Mouse (Mus musculus): Measurements from ENCODE around the gene Sipa1l3. TPM values are rescaled to one million over a fixed set of nuclear protein-coding genes. Genes with fewer than 3 reads are reported as not detected.

Sipa1l3 gene
- total RNA-seq, 2 experiments from 2014 or later, result 17.8 to 20.2 TPM

DNA sequence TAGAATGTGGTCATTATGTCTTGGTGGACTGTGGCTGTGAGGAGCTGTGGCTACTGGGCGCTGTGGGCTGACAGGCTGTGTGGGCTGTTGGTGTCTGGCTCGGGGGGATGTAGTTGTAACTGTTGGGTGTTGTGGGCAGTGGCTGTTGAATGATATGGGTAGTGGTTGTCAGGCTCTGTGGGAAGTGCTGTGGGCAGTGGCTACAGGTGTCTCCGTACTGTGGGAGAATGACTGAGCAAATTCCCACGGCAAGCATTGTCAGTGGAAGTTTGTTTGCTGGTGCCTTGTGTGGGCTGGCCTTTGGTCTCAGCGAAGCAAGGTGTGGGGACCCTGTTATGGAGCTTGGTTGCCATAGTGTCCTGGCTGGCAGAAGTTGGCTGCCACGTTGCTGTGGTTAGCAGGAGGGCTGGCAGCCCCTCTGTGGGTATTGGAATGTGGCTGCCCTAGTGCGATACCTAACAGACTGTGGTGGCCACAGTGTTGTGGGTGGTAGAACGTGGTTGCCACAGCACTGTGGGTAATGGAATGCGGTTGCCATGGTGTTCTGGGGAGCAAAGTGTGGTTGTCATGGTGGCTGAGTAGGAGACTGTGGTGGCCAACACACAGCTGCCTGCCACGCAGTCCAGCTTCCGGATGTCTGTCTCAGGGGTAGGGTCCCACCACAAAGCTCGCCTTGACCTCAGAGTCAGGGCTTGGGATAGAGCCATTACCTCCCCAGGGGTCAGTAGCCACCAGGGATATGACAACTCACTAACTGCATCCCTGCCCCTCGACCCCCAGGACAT lies 203.4 kb downstream of the Sipa1l3 start:
- intact Hi-C loops (cut with DNase I), result loop anchor here (5.0 kb wide), 1 partner anchor 47 kb away; no protein-coding TSS in a partner anchor
- no peak for DNase-seq

DNA sequence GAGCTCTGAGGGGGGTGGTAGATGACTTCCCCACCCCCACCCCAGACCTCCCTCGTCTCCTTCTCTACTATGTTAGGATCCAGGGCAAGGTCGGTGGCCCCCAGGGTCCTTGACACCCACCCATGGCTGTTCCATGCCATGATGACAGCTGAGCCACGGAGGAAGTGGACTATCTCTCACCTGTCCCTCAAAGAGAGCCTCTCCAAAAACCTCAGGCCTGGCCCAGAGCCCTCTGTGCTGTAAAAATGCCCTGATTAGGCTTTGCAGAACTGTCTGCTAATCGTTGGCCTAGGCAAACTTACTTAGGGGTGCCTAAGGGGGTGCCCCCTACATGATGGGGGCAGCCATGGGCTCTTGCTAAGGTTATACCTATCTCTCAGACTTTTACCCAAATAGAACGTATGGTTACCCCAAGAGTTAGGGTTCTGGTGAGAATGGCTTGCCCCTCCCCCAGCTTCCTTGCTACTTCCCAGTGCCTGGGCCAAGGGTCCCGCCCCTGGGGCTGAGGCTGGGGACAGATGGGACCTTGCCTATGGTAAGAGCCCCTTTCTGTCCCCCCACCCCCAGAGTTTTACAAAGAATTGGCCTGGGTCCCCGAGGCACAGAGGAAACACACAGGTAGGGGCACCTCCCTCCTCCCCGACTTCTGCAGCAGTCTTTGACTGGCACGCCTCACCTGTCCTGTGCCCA lies 204.7 kb downstream of the Sipa1l3 start:
- DNase-seq, result no peak
- intact Hi-C loops (cut with DNase I), result loop anchor here (5.0 kb wide), 1 partner anchor 49 kb away; no protein-coding TSS in a partner anchor

DNA sequence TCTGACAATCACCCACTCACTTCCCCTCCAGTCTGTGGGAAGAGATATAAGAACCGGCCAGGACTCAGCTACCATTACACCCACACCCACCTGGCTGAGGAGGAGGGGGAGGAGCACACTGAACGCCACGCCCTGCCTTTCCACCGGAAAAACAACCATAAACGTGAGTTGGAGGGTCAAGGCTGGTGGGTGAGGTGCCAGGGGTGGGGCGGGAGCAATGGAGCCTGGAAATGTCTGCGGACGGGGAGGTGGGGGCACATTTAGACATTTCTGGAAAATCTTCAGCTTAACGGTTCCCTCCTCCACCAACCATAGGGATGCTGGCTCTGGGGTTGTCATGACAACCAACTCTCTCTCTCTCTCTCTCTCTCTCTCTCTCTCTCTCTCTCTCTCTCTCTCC lies 205.4 kb downstream of the Sipa1l3 start:
- DNase-seq, result no peak
- intact Hi-C loops (cut with DNase I), result loop anchor here (5.0 kb wide), 1 partner anchor 49 kb away; no protein-coding TSS in a partner anchor

- intact Hi-C loops (cut with DNase I), result loop anchor here (2.0 to 5.0 kb wide), 2 partner anchors 53 to 213 kb away; no protein-coding TSS in a partner anchor
- DNase-seq, result no peak
These were observed 208.7 kb downstream of the Sipa1l3 start for GRCm38 (mm10) chr7:29309749-29310148.

DNA sequence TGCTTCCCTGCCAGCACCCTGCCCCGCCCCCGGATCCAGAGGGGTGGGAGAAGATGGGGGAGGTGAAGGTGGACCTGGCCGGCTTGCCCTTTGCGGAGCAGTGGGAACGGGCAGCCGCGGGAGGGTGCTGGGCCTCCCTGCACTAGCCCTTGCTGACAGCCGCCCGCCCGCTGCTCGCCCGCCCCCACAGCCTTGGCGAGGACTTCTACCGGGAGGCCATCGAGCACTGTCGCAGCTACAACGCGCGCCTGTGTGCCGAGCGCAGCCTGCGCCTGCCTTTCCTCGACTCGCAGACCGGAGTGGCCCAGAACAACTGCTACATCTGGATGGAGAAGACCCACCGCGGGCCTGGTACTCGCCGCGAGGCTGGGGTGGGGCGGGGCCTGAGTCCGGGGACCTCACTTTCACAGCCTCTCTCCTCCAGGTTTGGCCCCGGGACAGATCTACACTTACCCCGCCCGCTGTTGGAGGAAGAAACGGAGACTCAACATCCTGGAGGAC lies 209.2 kb downstream of the Sipa1l3 start:
- peak in 1 of 2 experiments; percentile 46 for DNase-seq

GRCm38 (mm10) chr7:29307350-29308104 lies 210.9 kb downstream of the Sipa1l3 start:
- DNase-seq, result peak; percentile 94 to 95
- intact Hi-C loops (cut with DNase I), result loop anchor here (2.0 kb wide), 1 partner anchor 215 kb away; no protein-coding TSS in a partner anchor

More for the DNA sequence above, 209.2 kb downstream of the Sipa1l3 start:
- intact Hi-C loops (cut with DNase I), result loop anchor here (2.0 kb wide), 1 partner anchor 214 kb away; no protein-coding TSS in a partner anchor

DNA sequence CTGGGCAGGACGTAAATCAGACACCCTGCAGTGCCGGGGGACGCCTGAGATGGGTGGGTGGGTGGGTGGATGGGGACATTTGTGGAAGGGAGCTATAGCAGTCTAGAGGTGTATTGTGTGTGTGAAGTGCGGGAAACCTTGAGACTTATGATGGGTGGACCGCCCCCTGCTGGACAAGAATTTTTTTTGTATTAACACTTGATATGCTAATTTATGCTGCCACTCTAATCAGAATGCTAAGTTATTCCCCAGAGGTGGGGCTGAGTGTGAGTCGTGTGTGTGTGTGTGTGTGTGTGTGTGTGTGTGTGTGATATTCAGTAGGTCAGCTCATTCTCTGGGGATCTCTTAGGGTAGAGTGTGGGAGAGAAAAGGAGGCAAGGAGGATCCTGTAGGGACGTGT lies 211.8 kb downstream of the Sipa1l3 start:
- intact Hi-C loops (cut with DNase I), result no loop called here
- peak in 1 of 2 experiments; percentile 63 for DNase-seq

- intact Hi-C loops (cut with DNase I), result no loop called here
- no peak for DNase-seq
These were observed 212.3 kb downstream of the Sipa1l3 start for GRCm38 (mm10) chr7:29306108-29306507.

DNA sequence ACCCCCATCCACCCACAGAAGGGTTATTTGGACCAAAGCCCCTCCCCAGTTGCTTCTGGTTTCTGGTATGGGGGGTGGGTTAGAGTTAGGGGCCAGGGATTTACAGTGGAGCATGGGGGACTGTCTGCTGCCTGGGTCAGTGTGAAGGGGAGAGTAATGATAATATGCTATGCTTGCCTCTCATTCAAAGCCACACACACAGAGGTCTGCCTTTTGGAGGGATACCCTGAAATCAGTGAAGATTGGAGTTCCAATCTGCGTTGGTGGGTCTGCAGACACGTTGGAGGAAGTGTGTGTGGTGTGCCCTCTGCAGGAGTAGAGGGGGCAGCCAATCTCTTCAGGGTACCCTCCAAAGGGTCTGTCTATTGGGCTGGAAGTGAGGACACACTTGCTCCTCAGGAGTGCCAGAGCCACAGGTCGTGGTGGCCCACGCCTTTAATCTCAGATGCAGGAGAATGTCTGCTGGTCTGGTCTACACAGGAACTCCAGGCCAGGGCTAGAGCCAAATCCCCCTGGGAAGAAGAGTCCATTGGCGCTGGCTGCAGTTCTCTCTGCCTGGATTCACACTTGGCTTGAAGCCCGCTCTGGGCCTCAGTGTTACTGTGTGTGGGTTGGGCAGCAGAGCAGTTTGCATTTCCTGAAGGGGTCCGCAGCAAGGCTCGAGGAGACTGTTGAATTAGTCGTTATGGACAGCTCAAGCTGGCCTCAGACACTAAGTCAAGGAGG lies 213.0 kb downstream of the Sipa1l3 start:
- intact Hi-C loops (cut with DNase I), result no loop called here
- no peak for DNase-seq

DNA sequence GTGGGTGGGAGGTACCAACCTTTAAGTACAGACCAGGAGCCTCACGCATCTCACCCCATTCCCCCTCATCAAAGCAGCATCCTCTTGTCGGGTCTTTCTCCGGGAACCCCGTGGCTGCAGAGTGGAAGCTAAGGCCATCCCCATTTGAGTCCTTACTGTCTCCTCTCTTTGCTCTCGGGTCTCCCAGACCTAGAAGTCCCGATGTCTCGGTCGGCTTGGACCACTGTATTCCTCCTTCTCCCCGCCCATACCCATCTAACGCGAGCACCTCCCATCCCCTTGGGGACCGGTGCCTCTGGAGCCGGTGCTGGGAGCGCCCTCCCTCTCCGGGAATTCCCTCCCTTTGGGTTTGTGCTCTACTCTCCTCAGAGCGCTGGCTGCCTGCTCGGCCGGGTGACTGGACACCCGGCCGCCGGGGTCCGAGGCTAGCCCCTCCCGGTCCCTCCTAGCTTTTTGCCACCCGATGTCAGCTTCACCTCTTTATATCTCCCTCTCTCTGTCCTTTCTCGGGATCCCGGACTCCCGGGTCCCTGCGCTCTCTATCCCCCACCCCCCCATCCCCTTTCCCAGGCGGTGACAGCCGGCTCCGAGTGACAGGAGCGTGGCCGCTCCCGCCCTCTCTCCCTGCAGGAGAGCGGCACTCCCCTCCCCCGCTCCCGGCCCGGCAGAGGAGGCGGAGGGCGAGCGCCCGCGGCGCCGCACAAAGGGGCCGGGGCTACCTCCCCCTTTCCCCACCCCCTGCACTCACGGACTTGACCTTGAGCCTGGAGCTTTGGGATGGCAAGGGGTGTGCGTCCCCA lies 213.8 kb downstream of the Sipa1l3 start:
- intact Hi-C loops (cut with DNase I), result no loop called here
- no peak for DNase-seq

DNA sequence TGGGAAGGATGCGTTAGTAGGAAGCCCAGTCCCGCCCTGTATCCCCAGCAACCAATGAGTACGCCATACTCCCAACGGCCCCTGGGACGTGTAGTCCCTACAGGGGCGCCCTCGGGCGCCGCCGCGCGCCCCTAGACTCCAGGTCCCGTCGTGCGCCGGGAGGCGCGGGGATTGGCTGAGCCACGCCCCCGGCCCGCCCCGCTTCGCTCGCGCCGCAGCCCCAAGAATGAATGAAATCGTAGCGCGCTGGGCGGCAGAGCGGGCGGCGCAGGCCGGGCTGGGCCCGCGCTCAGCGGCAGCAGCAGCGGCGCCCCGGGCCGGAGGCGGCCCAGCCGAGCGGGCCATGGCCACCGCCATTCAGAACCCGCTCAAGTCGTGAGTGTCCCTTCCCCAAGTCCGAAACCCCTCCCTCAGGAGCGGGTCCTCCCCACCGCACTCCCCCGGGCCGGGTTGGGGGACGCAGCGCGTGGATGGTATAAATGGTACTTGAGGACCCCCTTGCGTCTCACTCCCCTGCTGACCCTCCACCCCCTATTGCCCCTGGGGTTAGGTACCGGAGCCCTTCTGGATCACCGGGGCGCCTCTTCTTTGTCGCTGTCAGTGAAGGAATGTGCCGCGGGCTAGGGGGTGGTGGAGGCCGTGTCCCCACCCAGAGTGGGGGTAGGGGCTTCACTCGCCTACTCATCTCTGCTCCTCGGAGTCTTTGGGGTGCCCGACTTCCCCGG lies 214.5 kb downstream of the Sipa1l3 start, which contains the start of gene Dpf1:
Dpf1 (plus strand) TSS at position 214 of the 725 bp plus-strand sequence.
- peak; percentile 81 to 83 for DNase-seq
- intact Hi-C loops (cut with DNase I), result no loop called here

GRCm38 (mm10) chr7:29302641-29303040 lies 215.8 kb downstream of the Sipa1l3 start:
- intact Hi-C loops (cut with DNase I), result no loop called here
- DNase-seq, result no peak

GRCm38 (mm10) chr7:29301127-29301566 lies 217.3 kb downstream of the Sipa1l3 start:
- intact Hi-C loops (cut with DNase I), result loop anchor here (2.0 kb wide), 2 partner anchors 172 to 250 kb away; no protein-coding TSS in a partner anchor
- DNase-seq, result peak; percentile 79 to 87

- peak; percentile 77 to 87 for DNase-seq
- intact Hi-C loops (cut with DNase I), result loop anchor here (2.0 to 10.0 kb wide), 3 partner anchors 50 to 312 kb away; partner anchors contain the start of genes Eif3k, Map4k1 and Psmd8
These were observed 221.4 kb downstream of the Sipa1l3 start for GRCm38 (mm10) chr7:29296998-29297397.

DNA sequence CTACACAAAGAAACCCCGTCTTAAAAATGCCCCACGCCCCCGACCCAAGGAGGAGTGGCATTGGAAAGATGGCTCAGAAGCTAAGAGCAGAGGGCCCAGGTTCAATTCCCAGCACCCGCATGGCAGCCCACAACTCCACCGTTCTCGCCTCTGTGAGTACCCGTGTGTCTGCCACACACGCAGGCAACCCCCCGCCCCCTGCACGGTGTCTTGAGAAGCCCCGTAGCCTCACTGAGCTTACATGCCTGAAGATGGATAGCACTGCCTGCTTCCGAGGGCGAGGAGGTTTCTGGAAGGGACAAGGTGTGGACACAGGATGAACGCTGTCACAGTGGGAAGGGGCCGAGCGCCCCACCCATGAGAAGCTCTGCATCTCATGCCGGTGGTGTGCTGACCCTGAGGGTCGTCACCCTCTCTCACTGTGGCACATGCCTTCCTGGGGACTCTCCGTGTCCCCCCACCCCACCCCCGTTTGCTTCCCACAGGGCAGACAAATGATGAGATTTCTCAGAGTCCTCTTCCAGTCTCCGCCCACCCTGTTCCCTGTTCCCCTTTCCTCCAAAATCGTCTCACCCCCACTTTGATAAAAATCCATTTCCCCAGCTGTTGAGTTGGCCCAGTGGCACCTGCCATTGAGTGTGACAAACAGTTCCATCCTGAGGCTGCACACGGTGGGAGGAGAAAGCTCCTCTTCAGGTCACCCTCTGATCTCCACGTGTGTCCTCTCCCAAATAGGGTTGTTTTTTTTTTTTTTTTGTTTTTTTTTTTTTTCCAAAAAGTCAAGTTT lies 222.4 kb downstream of the Sipa1l3 start:
- no peak for DNase-seq
- intact Hi-C loops (cut with DNase I), result loop anchor here (2.0 to 10.0 kb wide), 3 partner anchors 49 to 311 kb away; partner anchors contain the start of genes Eif3k, Map4k1 and Psmd8

- intact Hi-C loops (cut with DNase I), result loop anchor here (10.0 kb wide), 1 partner anchor 309 kb away; the partner anchor contains the start of genes Eif3k and Map4k1
- DNase-seq, result no peak
These were observed 224.2 kb downstream of the Sipa1l3 start for GRCm38 (mm10) chr7:29294111-29294761.
